Mouse (Mus musculus) left cerebral cortex, adult 11 months (tissue): ENCODE data around the gene Nxpe3.

Source experiments
- DNase-seq: peaks from one replicate; pipeline ENCODE4 v3.0.0; 2022; ENCODE audit warnings: low spot score

The Nxpe3 gene

GRCm38 (mm10) chr16:55894893-55895650, at the start of gene Nxpe3:
Gene Nxpe3 (minus strand): TSS chr16:55895285.
- DNase-seq = peak; percentile 83

GRCm38 (mm10) chr16:55940781-55941180, 45.7 kb upstream of the Nxpe3 start:
- no peak for DNase-seq

- DNase-seq = no peak
These were observed 44.6 kb upstream of the Nxpe3 start for GRCm38 (mm10) chr16:55939703-55940102.

- DNase-seq = no peak
These were observed 43.7 kb upstream of the Nxpe3 start for GRCm38 (mm10) chr16:55938761-55939160.

- DNase-seq = peak; percentile 92
These were observed 39.5 kb upstream of the Nxpe3 start, which contains the start of gene Cep97 for GRCm38 (mm10) chr16:55934453-55935037. Gene Cep97 (minus strand): TSS chr16:55934855.

- DNase-seq = peak; percentile 28
These were observed 38.7 kb upstream of the Nxpe3 start for GRCm38 (mm10) chr16:55933681-55934343.

- no peak for DNase-seq
These were observed 28.9 kb upstream of the Nxpe3 start for GRCm38 (mm10) chr16:55924010-55924409.

- DNase-seq = peak; percentile 39
These were observed 27.0 kb upstream of the Nxpe3 start for GRCm38 (mm10) chr16:55922079-55922478.

GRCm38 (mm10) chr16:55914716-55915115, 19.6 kb upstream of the Nxpe3 start:
- no peak for DNase-seq

GRCm38 (mm10) chr16:55910208-55910793, 15.2 kb upstream of the Nxpe3 start:
- DNase-seq = no peak

- no peak for DNase-seq
These were observed 12.0 kb upstream of the Nxpe3 start for GRCm38 (mm10) chr16:55906928-55907679.

GRCm38 (mm10) chr16:55905370-55905769, 10.3 kb upstream of the Nxpe3 start:
- no peak for DNase-seq

- no peak for DNase-seq
These were observed 7.0 kb upstream of the Nxpe3 start for GRCm38 (mm10) chr16:55901839-55902756.

GRCm38 (mm10) chr16:55898385-55899002, 3.4 kb upstream of the Nxpe3 start:
- DNase-seq = no peak

GRCm38 (mm10) chr16:55895651-55896095, 588 bp upstream of the Nxpe3 start:
- no peak for DNase-seq

- no peak for DNase-seq
These were observed 571 bp downstream of the Nxpe3 start for GRCm38 (mm10) chr16:55894536-55894892.

- DNase-seq = no peak
These were observed 1.5 kb downstream of the Nxpe3 start for GRCm38 (mm10) chr16:55893410-55894107.

GRCm38 (mm10) chr16:55892484-55892883, 2.6 kb downstream of the Nxpe3 start:
- DNase-seq = no peak

GRCm38 (mm10) chr16:55891346-55891745, 3.7 kb downstream of the Nxpe3 start:
- no peak for DNase-seq
